Mouse (Mus musculus) kidney, adult 9 months (tissue): ENCODE results near the gene Pbld2.

Experiments used
- DNase-seq: peaks from one replicate; pipeline ENCODE4 v3.0.0; 2022

Gene Pbld2

DNA sequence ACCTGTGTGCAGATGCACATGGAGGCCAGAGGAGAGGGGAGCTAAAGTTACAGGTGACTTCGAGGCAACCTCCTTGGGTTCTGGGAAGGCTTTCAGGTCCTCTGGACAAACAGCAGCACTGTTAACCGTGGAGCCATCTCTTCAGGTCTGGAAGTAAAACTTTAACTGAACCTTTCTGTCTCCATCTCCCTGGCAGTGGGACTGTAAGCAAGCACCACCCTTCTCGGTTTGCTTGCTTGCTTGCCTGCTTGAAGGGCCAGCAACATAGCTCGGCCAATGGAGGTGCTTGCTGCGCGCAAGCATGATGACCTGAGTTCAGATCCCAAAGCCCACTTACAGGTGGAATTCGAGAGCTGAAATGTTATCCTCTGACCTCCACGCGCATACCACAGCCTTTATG lies 40.4 kb downstream of the Pbld2 start:
- peak; percentile 75 for DNase-seq

DNA sequence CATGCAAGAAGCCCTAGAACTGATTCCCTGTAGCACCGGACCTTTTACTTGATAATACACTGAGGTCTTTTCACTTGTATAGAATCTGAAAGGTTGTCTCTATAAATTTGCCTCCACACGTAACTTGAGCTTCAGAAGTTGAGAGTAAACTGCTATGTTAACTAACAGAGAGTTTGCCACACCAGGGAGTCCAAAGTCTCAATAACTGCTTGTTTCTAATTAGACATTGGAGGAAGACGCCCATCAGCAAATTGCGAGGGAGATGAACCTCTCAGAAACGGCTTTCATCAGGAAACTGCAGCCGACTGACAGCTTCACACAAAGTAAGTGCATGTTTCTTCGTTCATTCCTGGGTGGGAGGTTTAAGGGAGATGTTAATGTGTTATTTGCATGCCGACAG lies 41.4 kb downstream of the Pbld2 start:
- peak; percentile 53 for DNase-seq

DNA sequence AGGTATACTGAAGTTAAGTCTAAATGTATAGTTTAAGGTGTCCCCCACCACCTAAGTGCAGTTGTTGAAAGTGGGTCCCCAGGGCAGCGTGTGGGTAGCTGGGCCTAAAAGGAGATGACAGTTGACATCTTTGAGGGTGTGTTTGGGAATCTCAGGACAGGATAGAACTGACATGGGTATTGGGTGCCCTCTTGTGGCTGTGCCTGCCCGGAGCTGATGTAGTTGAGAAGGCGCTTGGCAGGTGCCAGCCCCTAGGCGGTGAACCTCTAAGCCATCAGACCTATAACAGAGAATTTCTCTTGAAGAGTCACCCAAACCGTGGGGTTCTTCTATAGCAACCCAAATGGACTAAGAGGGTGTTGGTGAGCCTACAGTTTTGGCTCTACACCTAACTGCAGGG lies 41.9 kb downstream of the Pbld2 start:
- peak; percentile 91 for DNase-seq

DNA sequence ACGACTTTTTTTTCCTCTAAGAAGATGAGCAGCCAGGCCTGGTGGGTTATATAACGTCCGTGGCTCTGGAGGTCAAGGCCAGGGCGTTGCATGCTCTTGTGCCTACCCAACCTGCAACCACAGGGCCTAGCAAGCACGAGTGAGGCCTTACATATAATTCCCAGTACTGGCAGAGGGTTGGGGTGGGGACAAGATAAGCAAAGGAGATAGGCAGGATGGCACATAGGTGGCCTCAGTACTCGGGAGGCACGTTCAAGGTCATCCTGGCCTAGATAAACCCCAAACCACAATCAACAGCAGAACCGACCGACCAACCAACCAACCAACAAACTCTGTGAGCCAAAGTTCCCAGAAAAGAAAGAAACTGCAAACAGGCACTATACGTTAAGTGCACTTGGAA lies 62.2 kb downstream of the Pbld2 start:
- no peak for DNase-seq

DNA sequence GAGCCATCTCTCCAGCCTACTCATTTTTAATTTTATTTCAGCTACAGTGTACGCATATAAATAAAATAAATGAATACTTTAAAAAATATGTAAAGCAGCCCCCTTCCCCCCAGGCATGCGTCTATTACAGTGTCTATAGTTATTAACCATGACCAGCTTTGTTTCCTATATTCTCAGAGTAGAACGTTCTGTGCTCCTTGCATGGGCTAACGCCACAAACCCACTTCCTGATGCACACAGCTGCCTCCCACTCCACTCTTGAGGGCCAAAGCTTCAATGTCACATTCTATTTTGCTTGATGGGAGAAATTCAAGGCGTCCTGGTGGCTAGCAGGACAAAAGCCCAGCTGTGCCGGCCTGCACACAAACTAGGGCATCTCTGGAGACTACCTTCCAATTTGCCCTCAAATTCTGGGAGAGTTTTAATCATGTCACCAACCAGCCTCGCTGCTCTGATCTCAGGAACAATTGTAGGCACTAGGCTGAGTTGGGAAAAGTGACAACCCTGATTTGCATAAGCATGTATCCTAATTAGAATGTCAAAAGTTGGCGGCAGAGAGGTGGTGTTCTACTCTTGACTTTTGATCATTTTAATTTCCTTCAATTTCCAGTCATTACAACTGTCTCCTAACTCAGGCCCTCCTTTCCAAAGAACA lies 65.1 kb downstream of the Pbld2 start:
- no peak for DNase-seq

DNA sequence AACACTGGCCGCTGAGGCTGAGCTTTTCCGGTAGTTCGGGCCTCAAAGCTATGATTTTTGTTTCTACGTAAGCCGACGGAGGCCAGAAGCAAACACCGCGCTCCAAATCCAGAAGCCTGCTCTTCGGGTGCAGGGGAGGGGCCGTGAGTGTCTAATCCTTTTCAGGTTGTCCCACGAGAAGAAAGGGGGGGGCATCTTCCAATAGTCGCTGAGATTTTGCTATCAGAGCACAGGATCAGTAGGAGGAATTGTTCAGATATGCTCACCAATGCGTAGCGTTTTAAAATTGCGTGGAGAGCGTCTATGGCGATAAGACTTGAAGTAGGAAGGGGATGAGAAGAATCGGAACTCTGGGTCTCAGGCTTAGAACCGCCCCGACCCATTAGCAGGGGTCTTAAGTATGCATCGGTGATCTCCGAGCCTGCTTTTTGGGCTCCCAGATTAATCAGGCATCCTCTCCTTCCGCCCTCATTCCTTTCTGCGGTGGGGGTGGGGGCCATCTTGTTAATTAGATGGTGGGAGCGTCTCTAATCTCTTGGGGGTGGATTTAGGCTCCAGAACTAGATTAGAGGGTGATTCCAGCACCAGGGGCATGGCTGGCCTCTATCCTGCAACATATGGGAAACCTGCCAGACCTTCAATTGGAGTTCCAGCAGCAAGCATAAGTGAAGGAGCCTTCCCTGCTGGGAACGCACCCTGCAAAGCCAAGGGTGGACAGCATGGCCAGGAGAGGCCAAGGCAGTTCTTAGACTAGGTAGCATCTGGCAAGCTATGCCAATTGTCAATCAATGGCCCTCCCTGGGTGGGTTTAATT lies 65.8 kb downstream of the Pbld2 start:
- DNase-seq: no peak

DNA sequence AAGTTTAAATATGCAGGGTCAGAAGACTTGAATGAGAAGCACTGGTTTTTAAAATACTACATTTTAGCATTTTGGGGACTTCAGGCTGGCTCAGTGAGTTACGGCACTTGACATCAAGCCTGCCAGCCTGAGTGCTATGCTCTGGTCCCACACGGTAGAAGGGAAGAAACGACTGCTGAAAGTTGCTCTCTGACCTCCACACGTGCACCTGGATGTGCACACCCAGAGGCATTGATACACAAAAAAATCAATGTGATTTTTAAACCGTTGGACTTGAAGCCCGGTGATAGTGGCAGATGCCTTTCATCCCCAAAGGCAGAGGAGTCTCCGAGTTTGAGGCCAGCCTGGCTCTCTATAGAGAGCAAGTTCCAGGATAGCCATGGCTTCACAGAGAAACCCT lies 67.8 kb downstream of the Pbld2 start:
- no peak for DNase-seq

DNA sequence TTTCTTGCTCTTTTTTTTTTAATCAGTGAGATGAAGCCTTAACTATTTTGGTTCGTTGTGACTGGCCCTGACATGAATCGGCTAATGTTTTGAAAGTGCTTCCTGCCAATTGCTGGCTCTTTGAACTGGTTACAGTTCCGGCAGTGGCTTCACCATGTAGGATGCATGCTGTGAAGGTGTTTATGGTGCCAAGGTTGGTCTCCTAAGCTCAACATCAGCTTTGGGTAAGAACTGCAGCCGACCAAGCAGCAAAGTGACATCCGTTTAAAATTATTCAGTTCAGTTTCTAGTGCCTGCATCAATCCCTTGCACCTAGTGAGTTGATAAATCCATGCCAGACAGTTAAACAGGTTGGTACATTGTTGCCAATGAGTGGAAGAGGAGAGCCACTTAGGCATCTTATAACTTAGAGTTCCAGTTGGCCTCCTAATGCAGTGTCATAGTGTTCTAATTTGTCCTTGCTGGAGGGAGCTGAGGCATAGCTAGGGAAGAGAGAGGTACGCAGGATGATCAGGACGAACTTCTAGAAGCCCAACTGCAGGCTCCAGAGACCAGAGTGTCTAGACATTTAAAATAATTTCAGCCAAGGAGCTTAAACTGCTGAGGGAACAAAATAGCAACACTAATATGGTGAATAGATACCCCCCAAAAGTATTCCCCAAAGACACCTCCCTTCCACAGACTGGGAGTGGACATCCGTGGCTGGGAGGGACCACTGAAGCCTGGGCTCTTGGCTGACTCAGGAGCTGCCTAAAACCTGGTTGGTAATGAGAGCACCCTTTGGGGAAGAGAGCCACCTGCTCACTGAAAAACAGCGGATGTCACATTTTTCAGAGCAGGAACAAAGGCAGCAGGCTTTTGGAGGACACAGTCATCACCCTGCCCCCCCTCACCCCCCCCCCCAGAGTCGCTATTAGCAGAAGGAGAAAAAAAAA lies 68.8 kb downstream of the Pbld2 start:
- DNase-seq: no peak

DNA sequence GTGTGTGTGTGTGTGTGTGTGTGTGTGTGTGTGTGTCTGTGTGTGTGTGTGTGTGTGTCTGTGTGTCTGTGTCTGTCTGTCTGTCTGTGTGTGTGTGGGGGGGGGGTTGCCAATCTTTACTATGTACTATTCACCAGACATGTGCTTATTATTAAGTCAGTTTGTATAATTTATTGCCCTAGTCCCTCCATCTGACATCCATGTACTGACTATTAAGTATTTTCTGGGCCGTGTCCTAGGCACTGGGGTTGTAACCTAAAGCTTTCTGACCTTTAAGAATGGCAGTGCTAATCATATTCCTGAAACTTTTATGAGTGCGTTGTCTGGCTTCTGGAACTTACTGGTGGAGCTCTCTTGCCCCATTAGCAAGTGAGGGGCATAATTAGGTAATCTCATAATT lies 72.6 kb downstream of the Pbld2 start:
- DNase-seq: no peak

DNA sequence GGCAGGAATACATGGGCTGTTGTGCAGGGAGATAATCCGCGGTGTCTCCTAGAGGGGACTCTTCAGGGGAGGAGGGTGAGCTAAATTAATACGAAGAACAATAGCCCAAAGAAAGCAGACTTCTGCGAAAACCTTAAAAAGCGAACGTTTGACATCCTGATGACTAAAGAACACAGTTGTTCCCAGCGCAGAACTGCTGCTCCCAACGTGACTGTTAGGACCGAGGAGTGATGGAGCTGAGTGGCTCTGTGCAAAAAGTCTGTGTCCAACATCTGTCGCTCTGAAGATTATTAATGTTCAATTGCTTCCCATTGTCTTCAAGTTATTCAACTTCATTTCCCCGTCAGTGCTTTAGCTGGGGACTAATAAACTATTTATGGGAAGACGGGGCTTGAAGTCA lies 74.1 kb downstream of the Pbld2 start:
- DNase-seq: no peak

DNA sequence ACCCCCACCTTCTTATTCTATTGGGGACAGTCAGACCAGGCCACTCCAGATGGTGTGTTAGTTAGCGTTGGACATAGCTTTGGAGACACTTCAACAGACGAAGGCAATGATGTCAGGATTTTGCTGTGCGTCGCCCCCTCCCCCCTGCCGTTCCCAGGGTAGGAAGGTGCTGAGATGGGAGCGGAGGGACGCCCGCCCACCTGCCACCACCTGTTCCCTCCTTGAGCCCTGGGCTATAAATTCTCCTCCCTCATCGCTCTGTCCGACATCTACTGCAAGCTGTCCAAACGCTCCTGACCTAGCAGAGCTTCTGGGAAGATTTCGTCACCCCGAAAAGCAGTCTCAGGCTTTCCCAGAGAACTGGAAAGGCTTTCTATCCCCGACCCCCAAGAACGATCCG lies 75.4 kb downstream of the Pbld2 start, which contains the start of gene Atoh7:
Gene Atoh7 (plus strand): TSS at position 131 of the 400 bp plus-strand sequence.
- no peak for DNase-seq

DNA sequence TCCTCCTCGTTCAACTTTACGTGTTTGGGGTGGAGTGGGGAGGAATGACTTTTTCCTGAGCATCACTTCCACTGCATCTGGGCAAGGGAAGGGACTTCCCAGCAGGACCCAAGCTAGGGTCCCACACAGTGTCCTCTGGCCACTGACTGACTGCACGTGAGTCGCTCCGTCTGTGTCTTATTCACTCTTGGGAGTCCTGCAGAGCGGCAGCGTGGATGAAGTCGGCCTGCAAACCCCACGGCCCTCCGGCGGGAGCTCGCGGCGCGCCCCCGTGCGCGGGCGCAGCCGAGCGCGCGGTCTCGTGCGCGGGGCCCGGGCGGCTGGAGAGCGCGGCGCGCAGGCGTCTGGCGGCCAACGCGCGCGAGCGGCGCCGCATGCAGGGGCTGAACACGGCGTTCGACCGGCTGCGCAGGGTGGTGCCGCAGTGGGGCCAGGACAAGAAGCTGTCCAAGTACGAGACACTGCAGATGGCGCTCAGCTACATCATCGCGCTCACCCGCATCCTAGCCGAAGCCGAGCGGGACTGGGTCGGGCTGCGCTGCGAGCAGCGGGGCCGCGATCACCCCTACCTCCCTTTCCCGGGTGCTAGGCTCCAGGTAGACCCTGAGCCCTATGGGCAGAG lies 75.9 kb downstream of the Pbld2 start:
- DNase-seq: no peak

DNA sequence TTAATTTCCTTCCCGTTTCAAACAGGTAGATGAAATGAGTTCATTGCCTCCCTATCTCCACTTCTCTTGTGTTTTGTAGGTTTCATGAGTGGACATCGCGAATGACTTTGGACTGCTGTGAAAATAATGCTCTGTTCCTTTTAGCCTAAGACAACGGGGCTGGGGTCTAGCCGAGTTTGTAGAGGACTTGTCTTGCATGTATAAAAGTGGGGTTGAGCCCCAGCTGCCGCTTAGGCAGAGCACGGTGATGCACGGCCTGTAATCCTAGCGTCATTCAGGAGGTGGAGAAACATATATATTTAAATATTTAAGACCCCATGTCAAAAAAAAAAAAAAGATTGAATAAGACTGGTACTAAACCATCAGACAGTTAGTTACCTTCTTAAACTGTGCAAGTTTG lies 76.5 kb downstream of the Pbld2 start:
- no peak for DNase-seq
